Mouse (Mus musculus): ENCODE measurements around the gene U2af1. TPM values are rescaled to one million over a fixed set of nuclear protein-coding genes. Genes with fewer than 3 reads are reported as not detected.

U2af1 gene
- 381 TPM for total RNA-seq (2023)

DNA sequence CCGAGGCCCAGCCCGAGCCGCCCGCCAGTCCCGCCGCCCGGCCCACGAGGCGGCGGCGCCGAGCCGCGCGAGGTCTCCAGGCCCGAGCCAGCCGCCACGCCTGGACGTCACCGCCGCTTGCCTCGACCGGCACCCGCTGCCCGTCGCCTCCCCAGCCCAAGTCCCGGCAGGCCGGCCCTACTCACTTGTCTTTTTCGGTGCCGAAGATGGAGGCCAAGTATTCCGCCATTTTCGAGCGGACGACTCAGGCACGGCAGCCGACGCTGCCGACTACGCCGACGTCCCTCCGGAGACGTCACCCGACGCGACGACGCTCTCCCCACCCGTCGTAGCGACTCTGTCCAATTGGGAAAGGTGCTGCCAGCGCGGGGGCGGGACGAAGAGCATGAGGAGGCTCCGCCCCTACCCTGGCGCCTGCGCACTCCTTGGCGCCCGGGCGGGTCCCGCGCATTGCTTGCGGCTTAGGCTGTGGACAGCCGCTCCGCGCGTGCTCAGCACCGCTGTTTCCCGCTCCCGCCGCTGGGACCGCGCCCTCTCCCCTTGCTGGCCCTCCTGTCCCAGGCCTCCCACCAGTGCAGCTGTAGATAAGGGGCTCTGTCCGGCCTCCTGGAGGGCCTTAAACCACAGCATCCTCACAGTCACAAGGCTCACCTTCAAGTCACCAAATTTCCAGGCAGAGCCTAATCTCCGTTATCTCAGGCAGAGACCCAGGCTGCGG is at the start of gene U2af1:
U2af1 (minus strand) TSS at position 425 of the 718 bp plus-strand sequence.

DNA sequence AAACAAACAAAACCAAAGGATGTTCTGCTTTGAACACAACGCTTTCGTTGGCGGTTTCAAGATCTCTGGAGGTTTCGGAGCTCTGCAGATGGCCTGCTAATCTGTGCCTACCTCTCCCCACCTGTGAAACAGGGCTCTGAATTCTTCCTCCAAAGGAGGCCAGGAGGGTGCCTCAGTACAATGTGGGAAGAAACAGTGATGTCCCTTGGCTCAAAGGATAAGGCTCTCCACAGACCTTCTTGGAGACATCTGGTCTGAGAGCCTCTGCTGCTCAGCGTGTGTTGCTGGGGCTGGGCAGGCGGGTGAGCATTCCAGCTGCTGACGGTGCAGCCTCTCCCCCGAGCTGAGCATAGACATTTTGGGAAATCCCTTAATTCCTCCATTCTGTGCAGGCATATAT is 18.8 kb upstream of the U2af1 start, which contains the start of gene Cryaa:
Cryaa (plus strand) TSS at position 301 of the 400 bp plus-strand sequence.

DNA sequence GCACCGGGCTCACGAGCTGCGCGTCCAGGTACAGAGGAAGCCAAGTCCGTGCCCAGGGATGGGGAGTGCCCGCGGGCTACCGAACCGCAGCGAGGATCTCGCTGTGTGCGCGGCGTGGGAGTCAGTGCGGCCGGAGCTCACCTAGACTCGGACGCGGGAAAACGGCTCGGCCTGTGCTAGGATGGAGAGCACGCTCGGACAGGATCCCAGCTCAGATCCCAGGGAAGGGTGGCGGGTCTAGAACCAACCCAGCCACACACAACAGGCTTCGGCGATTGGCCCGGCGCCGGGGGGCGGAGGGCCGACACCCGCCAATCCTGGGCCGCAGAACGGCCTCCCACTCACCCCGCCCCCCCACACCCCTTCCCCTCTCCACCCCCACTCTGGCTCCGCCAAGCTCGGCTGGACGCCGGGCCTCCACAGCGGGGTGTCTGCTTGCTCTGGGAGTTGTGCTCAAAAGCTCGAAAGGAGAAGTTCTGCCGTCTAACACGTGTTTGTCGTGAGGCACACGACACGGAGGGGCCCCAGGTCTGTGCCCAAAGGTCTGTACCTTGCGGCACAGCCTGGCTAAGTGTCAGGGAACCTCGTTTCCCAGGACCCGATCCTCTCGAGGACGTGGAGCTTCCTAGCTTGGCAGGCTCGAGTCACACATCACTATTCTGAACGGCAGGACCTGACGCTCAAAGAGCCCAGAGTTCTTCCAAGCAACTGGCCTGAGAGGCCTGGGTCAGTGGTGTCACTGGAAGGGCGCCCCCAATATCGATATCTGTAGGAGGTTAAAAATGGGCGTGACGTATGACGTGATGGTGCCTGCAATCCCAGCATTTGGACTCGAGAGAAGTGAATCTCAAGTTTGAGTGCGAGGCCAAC is 21.5 kb downstream of the U2af1 start, which contains the start of gene Cbs:
Cbs (minus strand) TSS at position 297 of the 870 bp plus-strand sequence.

Other genes starting within 250 kb of the U2af1 start
- 47.8 TPM for gene Wdr4, start 138.9 kb downstream of the U2af1 start, total RNA-seq (2023)
- gene Ndufv3, start 138.8 kb downstream of the U2af1 start, total RNA-seq (2023): 95.1 TPM
- gene Pknox1, start 94.2 kb downstream of the U2af1 start, total RNA-seq (2023): 68.8 TPM
- not detected for gene Cbs, start 21.7 kb downstream of the U2af1 start, total RNA-seq (2023)
- not detected for gene Cryaa, start 18.9 kb upstream of the U2af1 start, total RNA-seq (2023)
- gene Sik1, start 196.9 kb upstream of the U2af1 start, total RNA-seq (2023): 498 TPM